Mouse (Mus musculus) kidney, postnatal 4 days (tissue): ENCODE measurements at regions not wholly inside any gene's neighbourhood (a gene's known extent, or its start where the extent isn't known, plus 50 kb on each side); places are given as distances from the start of the nearest gene placed in this dataset.

ENCODE experiments used
- DNase-seq, 2 experiments: peaks; one replicate each; pipeline ENCODE4 v3.0.0; 2021; ENCODE audit warnings: mixed read lengths in 2 of 2

DNA sequence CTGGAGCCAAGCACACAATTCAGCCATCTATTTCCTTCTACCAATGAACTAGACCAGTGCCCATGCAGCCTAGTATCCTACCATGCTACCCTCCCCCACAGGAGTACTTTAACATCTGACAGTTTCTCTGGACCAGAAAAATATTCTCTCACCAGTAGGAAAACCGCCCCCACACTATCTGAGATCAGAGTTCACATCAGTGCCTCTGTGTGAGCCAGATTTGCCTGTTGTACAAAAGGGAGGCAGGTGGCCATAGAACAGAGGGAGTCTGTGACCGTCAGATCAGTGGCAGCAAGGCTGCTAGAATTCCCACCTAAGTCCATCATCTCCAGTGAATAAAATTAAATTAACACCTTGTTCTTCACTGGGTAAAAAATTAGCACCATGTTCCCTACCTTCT lies 166.5 kb downstream of the Atp23 start:
- no peak for DNase-seq

DNA sequence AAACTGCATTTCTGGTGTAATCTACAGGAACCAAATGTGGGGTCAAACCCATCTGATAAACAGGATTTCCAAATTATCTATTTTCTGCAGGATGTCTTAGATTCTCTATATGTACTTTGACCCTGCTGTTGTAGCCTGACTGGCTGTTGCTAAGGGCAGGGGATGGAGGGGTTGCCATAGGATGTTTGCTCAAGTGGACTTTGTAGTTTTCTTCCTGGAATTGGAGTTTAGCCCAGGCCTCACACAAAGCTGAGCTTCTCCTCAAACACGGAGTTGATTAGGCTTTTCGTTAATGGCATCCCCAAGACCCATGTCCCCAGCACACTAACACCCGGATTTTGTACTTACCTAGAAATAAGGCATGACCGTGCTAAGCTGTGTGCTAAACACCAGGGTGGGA lies 173.3 kb downstream of the Atp23 start:
- no peak for DNase-seq

DNA sequence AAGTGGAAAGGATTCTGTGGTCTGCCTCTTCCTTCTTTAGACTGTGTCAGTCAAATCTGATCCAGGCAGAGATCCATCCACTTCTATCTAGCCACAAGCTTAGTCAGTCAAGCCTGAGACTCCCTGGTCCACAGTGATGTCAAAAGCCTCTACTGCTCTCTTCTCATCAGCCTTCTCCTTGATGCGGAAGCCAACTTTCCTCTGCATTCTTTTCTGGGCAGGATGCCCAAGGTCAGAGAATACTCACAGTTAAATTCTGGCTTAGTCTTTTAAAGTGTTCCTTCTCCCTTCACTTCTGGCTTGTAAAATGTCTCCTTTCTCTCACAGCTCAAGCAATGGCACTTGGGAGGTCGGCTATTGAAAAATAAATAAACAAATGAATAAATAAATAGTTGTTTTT lies 183.2 kb downstream of the Atp23 start:
- peak in 1 of 2 experiments; percentile 4 for DNase-seq

DNA sequence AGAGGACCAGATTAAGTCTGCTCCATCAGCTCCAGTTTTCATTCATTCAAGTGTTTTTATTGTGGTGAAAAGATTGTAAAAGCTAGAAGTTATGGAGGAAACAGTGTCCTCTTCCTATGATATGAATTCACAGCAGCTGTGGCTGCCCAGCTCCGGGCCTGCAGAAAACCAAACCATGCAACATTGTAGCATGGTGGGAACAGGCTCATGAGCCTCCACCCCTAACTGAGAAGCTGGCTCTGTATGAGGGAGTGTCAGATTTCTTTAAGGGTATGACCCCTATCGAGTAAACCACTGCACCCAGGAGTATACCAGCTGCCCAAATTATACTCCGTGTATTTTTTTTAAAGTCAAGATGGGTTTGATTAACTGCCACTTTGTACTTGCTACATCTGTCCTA lies 189.4 kb downstream of the Atp23 start:
- DNase-seq: no peak

DNA sequence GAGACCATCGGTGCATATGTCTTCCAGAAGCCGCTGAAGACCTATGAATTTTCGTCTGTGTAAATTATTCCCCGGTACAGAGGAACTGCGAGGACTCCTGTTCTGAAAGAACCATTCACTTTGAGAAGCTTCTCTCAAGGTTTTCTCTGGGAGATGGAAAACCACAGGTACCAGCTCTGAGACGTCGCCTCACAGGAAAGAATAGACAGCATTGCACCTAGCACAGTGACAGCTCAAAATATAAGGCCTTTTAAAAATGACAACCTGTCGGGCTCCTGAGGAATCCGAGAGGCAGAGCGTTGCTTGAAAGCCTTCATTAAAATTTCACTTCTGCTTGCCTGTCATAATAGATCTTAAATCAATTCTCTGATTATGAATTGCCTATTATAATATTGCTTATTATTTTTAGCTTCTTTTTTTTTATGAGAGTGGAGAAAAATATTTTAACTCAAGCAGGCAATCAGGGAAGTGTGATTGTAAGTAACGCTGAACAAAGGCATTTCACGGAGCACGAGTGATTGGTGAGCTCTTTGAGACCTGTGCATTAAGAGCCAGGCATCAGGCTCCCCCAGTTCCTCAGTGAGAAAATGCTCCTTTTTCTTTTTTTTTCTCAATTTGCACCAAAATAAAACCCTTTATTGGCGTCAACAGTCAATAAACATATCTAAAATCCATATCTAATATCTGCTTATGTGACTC lies 191.8 kb downstream of the Atp23 start:
- no peak for DNase-seq

DNA sequence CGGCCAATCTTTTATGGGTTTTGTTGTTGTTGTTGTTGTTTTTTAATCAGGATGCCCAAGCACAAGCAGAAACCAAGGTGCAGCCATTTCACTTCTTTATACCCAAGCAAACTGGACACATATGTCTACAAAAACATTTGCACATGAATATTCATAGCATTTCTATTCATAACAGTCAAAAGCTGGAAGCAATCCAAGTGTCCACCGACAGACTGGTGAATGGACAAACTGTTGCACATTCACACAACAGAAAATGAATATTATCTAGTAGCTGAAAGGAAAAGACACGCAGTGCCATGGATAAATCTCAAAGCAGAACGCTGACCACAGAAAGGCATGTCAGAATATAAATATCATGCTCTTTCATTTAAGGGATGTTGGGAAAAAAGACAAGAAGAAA lies 192.4 kb downstream of the Atp23 start:
- DNase-seq: no peak

DNA sequence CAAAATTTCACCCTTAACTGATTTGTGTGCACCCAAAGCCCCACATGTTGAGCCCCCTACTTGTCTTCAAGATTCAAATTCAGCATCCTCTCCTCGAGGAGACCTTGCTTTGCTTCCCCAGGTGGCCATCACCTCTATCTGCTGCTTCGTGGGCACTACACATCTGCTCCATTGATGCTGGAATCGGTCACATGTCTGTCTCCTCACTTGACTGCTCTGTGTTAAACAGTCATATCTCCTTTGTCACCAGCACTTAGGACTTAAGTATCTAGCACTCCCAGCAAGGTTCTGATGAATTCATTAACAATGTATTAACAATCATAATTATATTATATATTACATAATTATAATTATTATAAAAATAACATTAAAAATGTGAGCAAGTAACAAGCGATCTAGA lies 192.9 kb downstream of the Atp23 start:
- DNase-seq: no peak

DNA sequence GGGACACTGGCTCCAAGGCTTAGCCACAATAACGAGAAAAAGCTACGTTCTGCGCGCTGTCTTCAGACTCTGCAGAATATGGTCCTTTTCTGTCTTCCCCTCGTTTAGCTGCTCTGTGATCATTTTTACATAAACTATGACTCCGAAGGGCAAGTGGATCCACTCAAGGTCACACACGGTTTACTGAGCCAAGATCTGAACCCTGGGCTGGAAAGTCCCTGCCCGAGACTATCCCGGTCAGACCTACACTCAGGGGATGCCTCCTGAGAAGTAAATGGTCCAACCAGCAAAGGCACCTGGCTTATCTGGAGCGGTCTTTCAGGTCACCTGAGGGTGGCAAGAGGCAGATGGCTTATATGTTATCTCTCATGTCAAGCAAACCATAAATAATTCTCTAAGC lies 204.1 kb downstream of the Atp23 start:
- DNase-seq: no peak

DNA sequence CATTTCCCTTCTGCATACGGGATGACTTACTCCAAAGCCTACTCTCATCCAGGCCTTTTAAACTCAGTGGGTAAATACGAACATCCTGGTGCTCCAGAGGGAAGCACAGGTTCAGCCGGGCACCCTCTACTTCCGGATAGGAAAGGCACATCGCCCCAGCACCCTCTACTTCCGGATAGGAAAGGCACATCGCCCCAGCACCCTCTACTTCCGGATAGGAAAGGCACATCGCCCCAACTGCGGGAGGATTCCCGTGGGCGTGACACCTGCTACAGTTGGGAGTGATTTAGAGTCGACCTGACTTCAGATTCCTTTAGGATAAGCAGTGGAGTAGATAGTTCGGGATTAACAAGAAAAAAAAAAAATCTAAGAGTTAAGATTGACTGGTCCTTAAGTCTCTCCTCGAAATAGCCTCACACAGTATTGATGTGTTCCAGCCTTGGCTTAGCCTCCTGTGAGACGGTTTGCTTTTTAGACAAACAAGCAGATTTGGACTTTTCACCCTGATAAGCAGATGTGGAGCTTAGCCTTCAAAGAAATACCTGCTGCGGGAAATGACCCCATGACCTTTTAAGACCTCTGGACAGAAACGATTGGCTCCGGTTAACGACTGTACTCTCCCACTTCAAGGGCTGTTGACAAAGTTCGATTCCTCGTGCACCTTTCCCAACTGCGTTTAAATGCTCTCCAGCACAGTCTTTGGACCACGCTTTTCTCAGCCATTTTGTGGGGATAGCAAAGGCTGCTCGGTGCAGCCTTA lies 210.1 kb downstream of the Atp23 start:
- DNase-seq: no peak

DNA sequence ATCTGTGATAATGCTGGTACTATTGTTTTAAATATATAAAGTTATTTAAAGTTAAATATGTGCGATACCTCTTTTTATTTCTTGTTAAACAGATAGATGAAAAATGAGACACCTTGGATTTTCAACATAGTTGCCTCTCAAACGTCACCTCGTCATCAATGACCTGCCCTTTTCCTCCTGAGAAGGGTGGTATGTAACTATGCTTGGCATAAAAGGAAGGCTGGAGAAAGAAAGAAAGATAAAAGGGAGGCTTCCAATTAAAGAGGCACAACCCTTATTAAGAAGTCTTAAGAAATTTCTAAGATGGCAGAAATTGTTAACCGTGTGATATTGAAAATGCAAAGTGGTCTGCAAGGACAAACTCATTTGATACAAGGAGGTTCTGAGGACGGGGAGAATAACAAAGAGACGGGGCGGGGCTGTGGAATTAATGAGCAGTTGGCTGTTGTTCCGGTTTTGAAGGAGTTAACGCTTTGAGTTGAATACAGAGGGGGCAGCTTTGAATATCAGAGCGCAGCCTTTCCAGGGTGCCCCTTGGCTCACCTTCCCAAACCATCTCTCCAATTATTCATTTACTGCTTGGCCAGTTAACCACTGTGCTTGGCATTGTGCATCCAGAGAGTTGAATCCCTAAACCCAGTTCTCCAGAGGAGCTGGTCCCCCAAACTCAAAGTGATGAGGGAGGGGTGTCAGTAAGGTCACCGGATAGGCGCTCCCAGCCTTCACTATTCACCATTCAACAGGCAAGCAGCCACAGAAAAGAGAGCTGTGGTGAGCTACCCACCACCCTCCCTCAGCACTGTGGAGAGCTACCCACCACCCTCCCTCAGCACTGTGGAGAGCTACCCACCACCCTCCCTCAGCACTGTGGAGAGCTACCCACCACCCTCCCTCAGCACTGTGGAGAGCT lies 220.6 kb downstream of the Atp23 start:
- no peak for DNase-seq

DNA sequence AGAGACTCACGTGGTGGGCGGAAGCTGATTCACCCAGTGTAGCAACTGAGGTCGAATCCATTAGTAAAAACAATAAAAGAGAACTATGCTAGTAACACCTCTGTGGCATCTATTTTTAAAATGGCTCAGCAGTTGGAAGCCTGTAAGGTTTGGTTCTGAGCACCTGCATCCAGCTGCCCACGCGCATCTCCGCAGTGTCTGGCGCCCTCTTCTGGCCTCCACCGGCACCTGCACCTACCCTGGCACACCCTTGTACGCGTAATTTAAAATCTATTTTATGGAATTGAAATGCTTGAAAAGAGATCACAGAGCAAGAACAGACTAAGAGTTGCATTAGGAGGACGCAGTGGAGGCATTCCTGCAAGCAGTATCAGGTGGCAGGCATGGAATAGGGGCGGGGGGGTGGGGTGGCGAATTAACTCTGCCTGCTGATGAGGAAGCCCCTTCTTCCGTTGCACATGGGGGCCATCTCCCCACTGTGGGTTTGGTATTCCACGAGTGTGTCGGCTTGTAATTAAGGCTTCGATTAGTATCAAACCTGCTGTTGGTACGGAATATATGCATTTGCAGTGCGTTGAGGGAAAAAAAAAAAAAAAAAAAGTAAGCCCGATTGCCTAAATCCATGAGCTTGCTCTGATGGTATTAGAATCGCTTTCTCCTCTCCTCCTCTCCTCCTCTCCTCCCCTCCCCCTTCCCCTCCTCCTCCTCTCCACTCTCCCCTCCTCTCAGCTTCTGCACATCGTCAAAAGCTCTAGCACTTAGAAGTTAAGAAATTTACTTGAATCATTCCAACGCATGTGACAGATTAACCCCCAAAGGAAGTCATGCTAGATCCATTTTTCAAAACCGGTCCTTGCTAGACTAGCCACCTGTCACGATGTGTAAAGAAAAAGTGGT lies 221.7 kb downstream of the Atp23 start:
- DNase-seq: no peak

DNA sequence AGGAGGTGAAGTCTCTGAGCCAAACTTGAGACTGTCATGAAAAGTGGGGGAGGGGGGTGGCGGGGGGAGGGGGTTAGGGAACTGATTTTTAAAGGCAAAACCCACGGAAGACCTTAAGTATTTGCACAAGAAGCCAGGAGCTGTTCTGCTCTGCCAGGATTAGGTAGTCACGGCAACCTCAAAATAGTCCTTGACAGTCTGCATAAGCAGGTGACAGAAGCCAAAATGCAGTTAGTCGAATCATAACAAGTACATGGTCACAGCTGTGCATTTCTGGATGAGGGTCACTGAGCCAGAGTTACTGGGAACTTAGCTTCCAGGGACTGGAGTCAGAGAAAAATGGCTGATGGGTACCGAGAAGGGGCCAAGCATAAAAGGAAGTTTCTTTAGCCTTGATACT lies 227.7 kb downstream of the Atp23 start:
- DNase-seq: no peak

DNA sequence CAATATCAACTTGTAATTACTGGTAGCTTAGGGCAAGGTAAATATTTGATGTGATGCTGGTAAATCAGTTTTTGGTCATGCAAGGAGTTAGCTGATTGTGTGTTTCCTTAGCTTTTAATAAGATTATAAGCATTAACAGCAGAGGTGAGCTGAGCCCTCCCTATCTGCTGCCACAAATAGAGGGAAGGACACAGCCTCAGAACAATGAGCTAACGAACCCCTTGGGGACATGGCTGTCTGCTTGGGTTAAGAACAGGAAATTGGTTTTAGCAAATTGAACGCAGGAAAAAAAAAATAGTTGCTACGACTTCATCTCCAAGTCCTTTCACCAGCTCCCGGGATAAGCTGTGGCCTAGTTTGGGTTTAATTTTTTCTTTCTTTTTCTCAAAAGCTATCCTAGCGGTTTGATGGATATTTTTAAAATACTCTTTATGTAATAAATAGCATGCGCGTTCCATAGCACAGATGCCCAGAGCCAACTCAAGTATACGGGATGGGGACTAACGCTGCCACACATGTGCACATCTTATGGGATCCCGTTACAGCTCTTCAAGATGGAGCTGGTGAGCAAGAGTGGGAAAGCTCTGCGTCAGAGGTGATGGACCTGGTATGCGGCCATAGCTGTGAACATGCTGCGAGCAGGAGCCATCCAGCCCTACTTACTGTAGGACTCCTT lies 236.6 kb downstream of the Atp23 start:
- DNase-seq: no peak

DNA sequence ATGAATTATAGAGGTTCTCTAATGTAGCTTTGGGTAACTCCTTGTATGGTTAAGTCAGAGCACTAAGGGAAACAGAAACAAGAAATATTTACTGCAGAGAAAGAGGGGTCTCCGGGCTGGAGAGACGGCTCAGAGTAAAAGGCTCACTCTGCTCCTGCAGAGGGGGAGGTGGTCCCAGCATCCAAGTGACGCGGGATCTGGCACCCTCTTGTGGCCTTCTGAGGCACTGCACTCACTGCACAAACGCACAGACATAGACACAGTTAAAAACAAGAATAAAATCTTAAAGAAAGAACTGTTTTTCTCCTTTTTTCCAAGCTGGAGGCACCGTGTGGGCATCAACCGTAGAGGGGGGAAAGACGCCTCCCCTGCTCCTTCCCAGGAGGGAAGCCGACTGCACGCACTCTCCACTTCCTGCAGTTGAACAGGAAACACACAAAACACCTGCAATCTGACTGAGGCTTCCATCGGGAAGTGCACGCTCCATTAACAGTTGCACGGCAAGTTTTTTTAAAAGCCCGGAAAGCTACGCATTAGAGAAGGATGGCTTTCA lies 237.6 kb downstream of the Atp23 start:
- DNase-seq: peak; percentile 19 to 31

DNA sequence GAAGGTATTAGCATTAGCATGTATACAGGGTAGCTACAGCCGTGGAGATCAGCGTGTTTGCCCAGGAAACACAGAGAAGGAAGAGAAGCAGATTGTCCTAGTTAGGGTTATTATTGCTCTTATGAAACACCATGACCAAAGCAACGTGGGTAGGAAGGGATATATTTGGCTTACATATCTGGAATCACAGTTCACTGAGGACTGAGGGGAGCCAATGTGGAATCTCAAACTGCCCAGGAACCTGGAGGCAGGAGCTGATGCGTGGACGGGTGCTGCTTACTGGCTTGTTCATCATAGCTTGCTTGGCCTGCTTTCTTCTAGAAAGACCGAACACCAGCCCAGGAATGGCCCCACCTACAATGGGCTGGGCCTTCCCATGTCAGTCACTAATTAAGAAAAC lies 238.4 kb downstream of the Atp23 start:
- no peak for DNase-seq

DNA sequence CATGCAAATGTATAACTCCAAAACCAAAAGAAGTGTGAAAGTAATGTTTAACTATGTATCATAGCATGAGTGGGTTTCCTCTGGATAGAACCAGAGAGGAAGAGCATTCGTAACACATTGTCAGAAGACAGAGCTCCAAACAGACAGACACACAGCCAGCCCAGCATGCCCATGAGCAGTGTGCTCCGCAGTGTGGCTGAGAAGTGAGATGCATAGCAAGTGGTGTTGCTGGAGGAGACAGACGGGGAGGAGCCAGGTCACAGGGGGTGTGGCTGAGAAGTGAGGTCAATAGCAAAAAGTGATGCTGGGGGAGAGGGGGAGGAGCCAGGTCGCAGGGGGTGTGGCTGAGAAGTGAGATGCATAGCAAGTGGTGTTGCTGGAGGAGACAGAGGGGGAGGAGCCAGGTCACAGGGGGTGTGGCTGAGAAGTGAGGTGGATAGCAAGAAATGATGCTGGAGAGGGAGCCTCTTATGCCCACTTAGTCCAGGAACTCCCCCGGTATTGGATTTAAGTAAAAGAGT lies 240.0 kb downstream of the Atp23 start:
- DNase-seq: no peak

DNA sequence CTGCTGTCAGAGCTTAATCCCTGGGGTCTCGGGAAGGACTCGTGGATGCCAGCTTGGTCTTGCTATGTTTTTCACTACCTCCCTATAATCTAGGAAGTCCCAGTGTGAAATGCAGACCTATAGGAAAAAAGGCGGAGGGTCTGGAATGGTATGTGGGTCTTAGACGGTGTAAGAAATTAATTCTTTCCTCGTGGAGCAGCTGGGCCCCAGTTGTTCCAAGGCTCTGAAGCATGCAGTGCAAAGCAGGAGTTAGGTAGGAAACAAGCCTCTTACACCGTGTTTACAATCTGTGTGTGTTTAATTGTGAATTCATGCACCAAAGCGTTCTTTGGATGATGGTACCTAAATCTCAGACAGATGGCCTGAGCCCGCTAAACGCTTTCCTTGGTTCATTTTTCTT lies 241.1 kb downstream of the Atp23 start:
- DNase-seq: no peak

DNA sequence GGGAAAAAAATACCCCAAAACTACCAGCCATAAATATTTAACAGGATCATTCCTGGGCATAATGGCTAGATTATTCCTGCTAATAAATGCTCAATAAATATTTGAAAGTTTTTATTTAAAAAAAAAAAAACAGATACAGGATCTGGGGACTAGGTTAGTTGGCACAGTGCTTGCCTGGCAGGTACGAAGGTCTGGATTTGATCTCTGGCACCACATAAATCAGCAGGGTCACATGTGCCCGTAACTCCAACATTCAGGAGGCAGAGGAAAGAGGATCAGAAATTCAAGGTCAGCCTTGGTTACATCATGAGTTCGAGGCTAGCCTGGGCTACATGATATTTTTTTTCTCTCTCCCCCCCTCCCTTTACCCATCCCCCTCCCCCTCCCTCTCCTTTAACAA lies 248.5 kb downstream of the Atp23 start:
- DNase-seq: no peak

DNA sequence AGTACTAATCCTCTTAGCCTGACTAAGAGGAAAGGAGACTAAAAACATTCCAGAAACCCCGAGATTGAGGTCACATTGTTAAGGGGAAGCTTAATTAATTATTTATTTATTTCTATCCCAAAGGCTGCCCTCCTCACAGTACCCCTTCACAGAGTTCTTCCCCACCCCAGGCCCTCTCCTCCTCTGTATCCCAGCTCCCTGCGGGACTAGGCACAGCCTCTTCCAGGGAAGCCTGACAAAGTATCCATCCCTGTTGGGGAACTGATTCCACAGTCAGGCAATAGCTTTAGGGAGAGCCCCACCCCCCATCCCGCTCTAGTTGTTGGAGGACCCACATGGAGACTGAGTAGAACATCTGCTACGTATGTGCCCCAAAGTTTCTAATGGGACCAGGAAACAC lies 254.6 kb downstream of the Atp23 start:
- no peak for DNase-seq

DNA sequence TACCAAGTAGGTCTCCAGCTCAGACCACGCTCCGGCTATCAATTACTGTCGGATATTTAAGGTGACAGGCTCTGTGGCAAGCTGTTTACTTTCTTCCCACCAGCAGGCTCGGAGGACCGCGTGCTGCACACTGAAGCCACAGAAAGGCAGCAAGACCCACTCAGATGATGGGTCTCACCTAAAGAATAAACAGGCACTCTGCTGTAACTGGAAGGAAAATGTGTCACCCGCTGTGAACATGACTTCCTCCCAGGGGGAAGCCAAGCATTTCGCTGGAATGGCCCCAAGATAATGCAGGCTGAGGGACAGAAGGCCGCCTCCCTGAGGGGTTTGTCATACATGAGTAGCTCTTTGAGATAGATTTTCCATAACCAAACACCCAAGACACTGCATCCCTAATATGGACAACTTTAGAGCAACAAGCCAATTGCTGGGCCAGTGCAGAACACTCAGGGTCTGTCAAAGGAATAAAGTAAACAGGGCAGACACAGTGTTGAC lies 259.3 kb downstream of the Atp23 start:
- DNase-seq: peak; percentile 19 to 24

DNA sequence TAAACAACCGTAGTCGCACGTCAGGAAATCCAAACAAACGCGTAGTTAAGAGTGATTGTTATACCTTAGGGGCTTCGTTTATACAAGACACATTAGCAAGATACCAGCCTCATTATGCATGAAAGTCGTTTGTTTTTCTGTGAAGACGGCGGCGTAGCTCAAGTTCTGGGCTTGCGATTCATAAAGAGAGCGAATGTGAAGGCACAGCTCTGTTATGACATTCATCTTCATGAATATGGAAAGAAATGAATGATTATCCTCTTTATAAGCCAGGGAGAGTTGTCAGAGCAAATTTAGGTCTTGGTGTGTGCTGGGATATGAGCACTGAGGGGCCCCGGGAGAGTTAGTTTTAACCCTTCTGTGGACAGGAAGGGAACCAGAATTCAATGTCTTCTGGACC lies 266.4 kb downstream of the Atp23 start:
- DNase-seq: no peak
